Mouse (Mus musculus) MEL (cell line): ENCODE data around the gene Ttc39d. TPM values are rescaled to one million over a fixed set of nuclear protein-coding genes. Genes with fewer than 3 reads are reported as not detected.

ENCODE experiments used
- DNase-seq: peaks from one replicate; pipeline ENCODE4 v3.0.0; 2011; ENCODE audit warnings: low read depth, low spot score
- H3K27ac ChIP-seq: 2 replicates; pipeline ENCODE4 v1.5.1; 2012; ENCODE audit warnings: low read depth, mild to moderate bottlenecking, control low read depth, low read length, moderate library complexity; ENCODE audit not compliant: control insufficient read depth
- H3K27me3 ChIP-seq, 2 experiments: fragments of 150-350 bp in 1 of 2; sonication (generic) in 1 of 2; 2 replicates each; pipeline ENCODE4 v1.6.1; 2012; ENCODE audit warnings: low read length in 2 of 2, mild to moderate bottlenecking in 2 of 2, improper control_type of control experiment in 1 of 2, moderate library complexity in 1 of 2; ENCODE audit not compliant: insufficient read depth in 2 of 2, control insufficient read depth in 1 of 2
- H3K36me3 ChIP-seq, 2 experiments: 2 replicates each; pipeline ENCODE4 v1.6.1; 2012 to 2014; ENCODE audit warnings: low read length in 2 of 2, improper control_type of control experiment in 1 of 2, inconsistent platforms in 1 of 2, mild to moderate bottlenecking in 1 of 2; ENCODE audit not compliant: insufficient read depth in 2 of 2, control insufficient read depth in 1 of 2
- H3K4me1 ChIP-seq, 2 experiments: fragments of 150-350 bp in 1 of 2; sonication (generic) in 1 of 2; 2 replicates each; pipeline ENCODE4 v1.6.1; 2012; ENCODE audit warnings: low read length in 2 of 2, improper control_type of control experiment in 1 of 2, mild to moderate bottlenecking in 1 of 2; ENCODE audit not compliant: insufficient read depth in 2 of 2, control insufficient read depth in 1 of 2
- H3K4me3 ChIP-seq, 2 experiments: fragments of 150-350 bp in 1 of 2; sonication (generic) in 1 of 2; 2 replicates each; pipeline ENCODE4 v1.5.1; 2012; ENCODE audit warnings: low read depth in 2 of 2, low read length in 2 of 2, mild to moderate bottlenecking in 2 of 2, moderate library complexity in 2 of 2, control low read depth in 1 of 2, improper control_type of control experiment in 1 of 2; ENCODE audit not compliant: control insufficient read depth in 1 of 2, insufficient read depth in 1 of 2
- H3K79me2 ChIP-seq: 2 replicates; pipeline ENCODE4 v1.6.1; 2012; ENCODE audit warnings: mild to moderate bottlenecking, low read length, moderate library complexity; ENCODE audit not compliant: control insufficient read depth, poor library complexity, insufficient read depth
- H3K9ac ChIP-seq: 2 replicates; pipeline ENCODE4 v1.6.1; 2012; ENCODE audit warnings: low read depth, mild to moderate bottlenecking, control low read depth, low read length, moderate library complexity; ENCODE audit not compliant: control insufficient read depth, poor library complexity, severe bottlenecking
- H3K9me3 ChIP-seq: fragments of 150-350 bp; sonication (generic); replicated peaks from 2 replicates; pipeline ENCODE4 v1.6.1; 2012; ENCODE audit warnings: mild to moderate bottlenecking, low read length, improper control_type of control experiment, moderate library complexity; ENCODE audit not compliant: insufficient read depth
- BHLHE40 ChIP-seq: IDR thresholded peaks from 2 replicates; pipeline ENCODE4 v1.6.1; 2012; ENCODE audit warnings: low read depth, mild to moderate bottlenecking, inconsistent platforms, low read length, improper control_type of control experiment, borderline replicate concordance
- CHD1 ChIP-seq: IDR thresholded peaks from 2 replicates; pipeline ENCODE4 v1.6.1; 2012; ENCODE audit warnings: low read depth, mild to moderate bottlenecking, inconsistent platforms, low read length, improper control_type of control experiment
- CHD2 ChIP-seq: IDR thresholded peaks from 2 replicates; pipeline ENCODE4 v1.6.1; 2011; ENCODE audit warnings: low read length, improper control_type of control experiment
- CTCF ChIP-seq, 3 experiments: IDR thresholded peaks in 2 of 3; conservative IDR thresholded peaks in 1 of 3; 2 replicates each; pipeline ENCODE4 v1.5.1; 2011 to 2012; ENCODE audit warnings: low read length in 3 of 3, low read depth in 2 of 3, mild to moderate bottlenecking in 2 of 3, improper control_type of control experiment in 1 of 3, inconsistent platforms in 1 of 3, mixed read lengths in 1 of 3, moderate library complexity in 1 of 3; ENCODE audit not compliant: control insufficient read depth in 1 of 3, insufficient read depth in 1 of 3, poor library complexity in 1 of 3, severe bottlenecking in 1 of 3
- E2F4 ChIP-seq: IDR thresholded peaks from 2 replicates; pipeline ENCODE4 v1.6.1; 2011; ENCODE audit warnings: low read depth, low read length, improper control_type of control experiment, borderline replicate concordance
- EP300 ChIP-seq, 2 experiments: IDR thresholded peaks; 2 replicates each; pipeline ENCODE4 v1.6.1; 2011; ENCODE audit warnings: improper control_type of control experiment in 2 of 2, low read length in 2 of 2, low read depth in 1 of 2, mild to moderate bottlenecking in 1 of 2
- GABPA ChIP-seq: IDR thresholded peaks from 2 replicates; pipeline ENCODE4 v1.6.1; 2012; ENCODE audit warnings: low read depth, mild to moderate bottlenecking, inconsistent platforms, low read length, improper control_type of control experiment, moderate library complexity
- GATA1 ChIP-seq: IDR thresholded peaks from 2 replicates; pipeline ENCODE4 v1.6.1; 2011; ENCODE audit warnings: low read depth, low read length, improper control_type of control experiment
- JUND ChIP-seq: IDR thresholded peaks from 2 replicates; pipeline ENCODE4 v1.6.1; 2011; ENCODE audit warnings: low read depth, mild to moderate bottlenecking, improper control_type of control experiment, low read length
- KAT2A ChIP-seq: conservative IDR thresholded peaks from 2 replicates; pipeline ENCODE4 v1.6.1; 2012; ENCODE audit warnings: low read depth, low read length, improper control_type of control experiment, inconsistent platforms
- MAFK ChIP-seq: IDR thresholded peaks from 2 replicates; pipeline ENCODE4 v1.6.1; 2011; ENCODE audit warnings: low read depth, mild to moderate bottlenecking, low read length, improper control_type of control experiment, borderline replicate concordance
- MAX ChIP-seq: IDR thresholded peaks from 2 replicates; pipeline ENCODE4 v1.6.1; 2011; ENCODE audit warnings: low read length, improper control_type of control experiment
- MEF2A ChIP-seq: IDR thresholded peaks from 2 replicates; pipeline ENCODE4 v1.6.1; 2014; ENCODE audit warnings: low read depth, mild to moderate bottlenecking, inconsistent platforms, low read length, improper control_type of control experiment; ENCODE audit not compliant: poor library complexity, insufficient replicate concordance, severe bottlenecking; ENCODE audit errors: extremely low read depth
- MXI1 ChIP-seq: IDR thresholded peaks from 2 replicates; pipeline ENCODE4 v1.6.1; 2011; ENCODE audit warnings: mild to moderate bottlenecking, low read depth, low read length, improper control_type of control experiment
- MYB ChIP-seq: IDR thresholded peaks from 2 replicates; pipeline ENCODE4 v1.6.1; 2011; ENCODE audit warnings: mild to moderate bottlenecking, low read depth, low read length, improper control_type of control experiment
- MYC ChIP-seq: IDR thresholded peaks from 2 replicates; pipeline ENCODE4 v1.6.1; 2011; ENCODE audit warnings: low read depth, mild to moderate bottlenecking, low read length, improper control_type of control experiment, moderate library complexity
- NELFE ChIP-seq: IDR thresholded peaks from 2 replicates; pipeline ENCODE4 v1.6.1; 2011; ENCODE audit warnings: low read depth, low read length, improper control_type of control experiment
- NRF1 ChIP-seq: IDR thresholded peaks from 2 replicates; pipeline ENCODE4 v1.6.1; 2014; ENCODE audit warnings: low read depth, mild to moderate bottlenecking, inconsistent platforms, low read length, improper control_type of control experiment, moderate library complexity; ENCODE audit not compliant: poor library complexity, insufficient read depth, severe bottlenecking
- POLR2A ChIP-seq, 2 experiments: IDR thresholded peaks; 2 replicates each; pipeline ENCODE4 v1.6.1; 2011 to 2012; ENCODE audit warnings: low read length in 2 of 2, mild to moderate bottlenecking in 2 of 2, control low read depth in 1 of 2, improper control_type of control experiment in 1 of 2, low read depth in 1 of 2, moderate library complexity in 1 of 2; ENCODE audit not compliant: control insufficient read depth in 1 of 2, insufficient read depth in 1 of 2, poor library complexity in 1 of 2
- POLR2AphosphoS2 ChIP-seq: IDR thresholded peaks from 2 replicates; pipeline ENCODE4 v1.6.1; 2011; ENCODE audit warnings: low read length, improper control_type of control experiment
- POLR2AphosphoS5 ChIP-seq: IDR thresholded peaks from 2 replicates; pipeline ENCODE4 v1.6.1; 2012; ENCODE audit warnings: low read depth, borderline replicate concordance, mild to moderate bottlenecking, inconsistent platforms, low read length, moderate library complexity, mixed read lengths
- RAD21 ChIP-seq: IDR thresholded peaks from 2 replicates; pipeline ENCODE4 v1.6.1; 2011; ENCODE audit warnings: mild to moderate bottlenecking, low read depth, low read length, improper control_type of control experiment
- RCOR1 ChIP-seq: IDR thresholded peaks from 2 replicates; pipeline ENCODE4 v1.6.1; 2012; ENCODE audit warnings: low read depth, mild to moderate bottlenecking, inconsistent platforms, low read length, improper control_type of control experiment
- TAL1 ChIP-seq: IDR thresholded peaks from 2 replicates; pipeline ENCODE4 v1.6.1; 2012; ENCODE audit warnings: mild to moderate bottlenecking, inconsistent platforms, low read length, moderate library complexity, mixed read lengths
- TBP ChIP-seq: IDR thresholded peaks from 2 replicates; pipeline ENCODE4 v1.8.0; 2011; ENCODE audit warnings: low read depth, low read length, improper control_type of control experiment
- TCF12 ChIP-seq: IDR thresholded peaks from 2 replicates; pipeline ENCODE4 v1.6.1; 2014; ENCODE audit warnings: low read depth, mild to moderate bottlenecking, inconsistent platforms, low read length, improper control_type of control experiment, moderate library complexity
- UBTF ChIP-seq: IDR thresholded peaks from 2 replicates; pipeline ENCODE4 v1.6.1; 2012; ENCODE audit warnings: low read depth, mild to moderate bottlenecking, inconsistent platforms, low read length, improper control_type of control experiment, moderate library complexity, borderline replicate concordance; ENCODE audit not compliant: insufficient read depth
- USF1 ChIP-seq: IDR thresholded peaks from 2 replicates; pipeline ENCODE4 v1.6.1; 2014; ENCODE audit warnings: low read depth, mild to moderate bottlenecking, inconsistent platforms, low read length, improper control_type of control experiment, moderate library complexity
- USF2 ChIP-seq, 2 experiments: IDR thresholded peaks; 2 replicates each; pipeline ENCODE4 v1.6.1; 2011 to 2012; ENCODE audit warnings: improper control_type of control experiment in 2 of 2, low read length in 2 of 2, borderline replicate concordance in 1 of 2, inconsistent platforms in 1 of 2, low read depth in 1 of 2, mild to moderate bottlenecking in 1 of 2; ENCODE audit not compliant: insufficient read depth in 1 of 2
- ZC3H11A ChIP-seq: IDR thresholded peaks from 2 replicates; pipeline ENCODE4 v1.6.1; 2012; ENCODE audit warnings: low read depth, mild to moderate bottlenecking, inconsistent platforms, low read length, improper control_type of control experiment
- ZKSCAN1 ChIP-seq: IDR thresholded peaks from 2 replicates; pipeline ENCODE4 v1.6.1; 2012; ENCODE audit warnings: low read depth, mild to moderate bottlenecking, inconsistent platforms, low read length, improper control_type of control experiment, moderate library complexity
- polyA plus RNA-seq, 2 experiments: library from polyadenylated mRNA; stranded (reverse) in 1 of 2; unstranded in 1 of 2; fragments of >175 nt in 1 of 2; fragments of >200 nt in 1 of 2; gene quantifications; 2 replicates each; pipeline versions ENCODE4 v1.2.1 to v1.2.4; 2012; ENCODE audit warnings: low replicate concordance in 2 of 2, low read depth in 1 of 2; ENCODE audit not compliant: insufficient read length in 2 of 2, insufficient read depth in 1 of 2, missing spikeins in 1 of 2
- total RNA-seq: library from RNA; depleted of rRNA; stranded (reverse); fragments of 300-350 nt; gene quantifications from 2 replicates; pipeline ENCODE4 v1.2.3, GENCODE M21; 2012

The Ttc39d gene
- total and polyA plus RNA-seq, 3 experiments = not detected

DNA sequence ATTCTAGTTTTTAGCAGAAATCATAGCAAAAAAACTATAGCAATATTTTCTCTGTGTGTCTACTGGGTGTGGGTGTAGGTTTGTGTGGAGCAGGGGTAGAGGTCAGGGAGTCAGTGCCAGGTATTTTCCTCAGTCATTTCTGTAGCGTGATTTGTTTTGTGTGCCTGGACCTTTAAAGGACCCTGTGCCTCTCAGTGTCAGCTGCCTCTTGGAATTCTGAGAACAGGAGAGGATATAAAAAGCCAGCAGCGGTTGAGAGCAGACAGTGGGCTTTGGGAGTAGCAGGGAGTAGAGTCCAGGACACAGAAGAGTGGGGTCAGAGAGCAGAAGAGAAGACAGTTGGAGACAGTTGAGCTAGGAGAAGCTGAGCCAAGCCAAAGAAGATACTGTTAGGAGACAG, 12.9 kb downstream of the Ttc39d start:
- no peaks in the 10 kb centered on the region for H3K9me3 ChIP-seq
- H3K27me3 ChIP-seq = peaks cover 0 to 2% of the 10 kb centered on the region in 2 experiments; a peak in 1 of 4 replicates
- no peak for TF ChIP-seq TCF12
- TF ChIP-seq ZKSCAN1 = no peak
- no peak for TF ChIP-seq E2F4
- no peak for TF ChIP-seq RAD21
- TF ChIP-seq TAL1 = no peak
- TF ChIP-seq TBP = no peak
- no peak for TF ChIP-seq GABPA
- no peak for TF ChIP-seq RCOR1
- TF ChIP-seq MYB = no peak
- no peak for TF ChIP-seq ZC3H11A
- TF ChIP-seq EP300 (IDR thresholded peaks at IDR 0.05; ENCODE audit: low read depth in 1 of 2, low read length in 2 of 2) = no peak
- TF ChIP-seq POLR2AphosphoS2 = no peak
- no peaks in the 10 kb centered on the region for H3K79me2 ChIP-seq
- no peak for DNase-seq
- H3K27ac ChIP-seq = 0 out of 2 replicates have a peak overlapping the region, but pooled peaks have one; percentile 4
- peaks cover 0 to 19% of the 10 kb centered on the region in 2 experiments; a peak in 2 of 4 replicates for H3K36me3 ChIP-seq
- peaks cover 9 to 20% of the 10 kb centered on the region in 2 experiments for H3K4me1 ChIP-seq
- no peak overlapping the region for H3K9ac ChIP-seq
- H3K4me3 ChIP-seq = no peak overlapping the region

DNA sequence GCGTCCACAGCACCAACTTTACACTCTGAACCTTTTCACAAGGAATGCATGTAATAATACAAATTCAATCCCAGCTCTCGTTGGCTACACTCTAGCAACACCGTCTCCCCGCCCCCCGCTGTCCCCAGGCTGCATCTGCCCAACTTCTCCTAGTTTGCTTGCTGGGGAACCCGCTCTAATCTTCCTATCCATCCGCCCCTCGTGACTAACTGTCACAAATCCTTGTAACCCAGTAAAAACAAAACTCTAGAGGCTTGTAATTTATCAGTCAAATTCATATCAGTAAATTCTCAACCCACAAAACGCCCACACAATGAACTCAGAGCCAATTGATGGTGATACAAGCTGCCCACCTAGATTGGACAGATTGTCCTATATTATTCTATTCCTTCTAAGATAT, 13.9 kb downstream of the Ttc39d start:
- peaks cover 0 to 24% of the 10 kb centered on the region in 2 experiments; a peak in 2 of 4 replicates for H3K36me3 ChIP-seq
- H3K4me1 ChIP-seq = peaks cover 9 to 20% of the 10 kb centered on the region in 2 experiments
- H3K79me2 ChIP-seq = no peaks in the 10 kb centered on the region
- no peaks in the 10 kb centered on the region for H3K9me3 ChIP-seq
- peak overlapping the region; percentile 50 for H3K27ac ChIP-seq
- peak overlapping the region in 1 of 2 experiments; percentile 21; a peak in 2 of 4 replicates for H3K4me3 ChIP-seq
- peak; percentile 79 for DNase-seq
- H3K27me3 ChIP-seq = no peaks in the 10 kb centered on the region
- no peak overlapping the region for H3K9ac ChIP-seq
- no peak for TF ChIP-seq KAT2A
- no peak for TF ChIP-seq JUND
- TF ChIP-seq BHLHE40 = peak; percentile 95
- TF ChIP-seq MEF2A = peak; percentile 38; the same call in 1 of the 2 replicates
- no peak for TF ChIP-seq NRF1
- TF ChIP-seq MXI1 = peak; percentile 89
- peak; percentile 27; the same call in 1 of the 2 replicates for TF ChIP-seq CHD2
- TF ChIP-seq RAD21 = no peak
- peak in 1 of 2 experiments; percentile 49; a peak in 1 of 4 replicates for TF ChIP-seq USF2 (IDR thresholded peaks at IDR 0.05; ENCODE audit: borderline replicate concordance in 1 of 2, insufficient read depth in 1 of 2, low read depth in 1 of 2, low read length in 2 of 2)
- TF ChIP-seq MAFK = no peak; the same call in 1 of the 2 replicates
- peak; percentile 89 for TF ChIP-seq USF1
- peak; percentile 76 for TF ChIP-seq GATA1
- TF ChIP-seq MYC = 0 out of 2 replicates have a peak, but pooled peaks have one; percentile 39
- no peak for TF ChIP-seq ZC3H11A
- TF ChIP-seq ZKSCAN1 = no peak
- no peak for TF ChIP-seq UBTF
- TF ChIP-seq NELFE = no peak
- no peak for TF ChIP-seq CHD1
- peak; percentile 98 for TF ChIP-seq RCOR1
- peak; percentile 69 for TF ChIP-seq MAX
- peak; percentile 87 for TF ChIP-seq MYB
- no peak for TF ChIP-seq CTCF (IDR thresholded peaks at IDR 0.05 in 2 of 3, conservative IDR thresholded peaks at IDR 0.05 in 1 of 3; ENCODE audit: control insufficient read depth in 1 of 3, insufficient read depth in 1 of 3, low read depth in 2 of 3, low read length in 3 of 3, poor library complexity in 1 of 3, severe bottlenecking in 1 of 3)
- no peak for TF ChIP-seq POLR2AphosphoS5
- TF ChIP-seq POLR2A (IDR thresholded peaks at IDR 0.05; ENCODE audit: control insufficient read depth in 1 of 2, insufficient read depth in 1 of 2, low read depth in 1 of 2, low read length in 2 of 2, poor library complexity in 1 of 2) = no peak
- TF ChIP-seq EP300 (IDR thresholded peaks at IDR 0.05; ENCODE audit: low read depth in 1 of 2, low read length in 2 of 2) = peak; percentile 81 to 92
